Mouse (Mus musculus): ENCODE data around the gene Irak1.

GRCm38 (mm10) chrX:73972774-73973173, 50.9 kb downstream of the Irak1 start:
- TF ChIP-seq MAFK (IDR thresholded peaks at IDR 0.05; ENCODE audit: insufficient read depth, low read depth, low read length) (no peak), CHD2 (IDR thresholded peaks at IDR 0.05; ENCODE audit: low read depth, low read length) (no peak), ZNF384 (IDR thresholded peaks at IDR 0.05; ENCODE audit: low read depth, low read length) (no peak)
